Mouse (Mus musculus) lung, postnatal 4 days (tissue): ENCODE results near the gene Shtn1.

Experiments used
- DNase-seq, 2 experiments: peaks; one replicate each; pipeline ENCODE4 v3.0.0; 2021

The Shtn1 gene

GRCm38 (mm10) chr19:58963011-58963410 is 112.9 kb downstream of the Shtn1 start:
- no peak for DNase-seq

GRCm38 (mm10) chr19:58954779-58955178 is 121.1 kb downstream of the Shtn1 start:
- no peak for DNase-seq

GRCm38 (mm10) chr19:58952236-58952635 is 123.7 kb downstream of the Shtn1 start:
- no peak for DNase-seq

- DNase-seq, result no peak
Observed at GRCm38 (mm10) chr19:58951521-58951920, 124.4 kb downstream of the Shtn1 start.

GRCm38 (mm10) chr19:58945959-58946358 is 129.9 kb downstream of the Shtn1 start:
- no peak for DNase-seq

- DNase-seq, result peak; percentile 95
Observed at GRCm38 (mm10) chr19:58942841-58943828, 132.8 kb downstream of the Shtn1 start, which contains the start of the genes Eno4 and Hspa12a. Gene Eno4, plus strand, starts transcription at chr19:58943425. Gene Hspa12a, minus strand, starts transcription at chr19:58943654.

- no peak for DNase-seq
Observed at GRCm38 (mm10) chr19:58933062-58933461, 142.8 kb downstream of the Shtn1 start.

GRCm38 (mm10) chr19:58931081-58931800 is 144.7 kb downstream of the Shtn1 start:
- DNase-seq, result no peak
